Mouse (Mus musculus): ENCODE measurements at regions not wholly inside any gene's neighbourhood (a gene's known extent, or its start where the extent isn't known, plus 50 kb on each side); places are given as distances from the start of the nearest gene placed in this dataset.
A peak's percentile ranks its signal among the peaks of the same experiment; 100 is the strongest.

GRCm38 (mm10) chr4:124002760-124003159 is 84.9 kb upstream of the 4930535I16Rik start:
- Histone ChIP-seq H3K9me3 (replicated peaks; ENCODE audit: control insufficient read depth, insufficient read depth, low read length, poor library complexity, severe bottlenecking) (no peaks in the 10 kb centered on the region), H3K4me3 (ENCODE audit: low read depth, low read length) (no peak overlapping the region), H3K27me3 (ENCODE audit: control insufficient read depth, insufficient read depth, low read length, poor library complexity, severe bottlenecking) (no peaks in the 10 kb centered on the region), H3K9ac (ENCODE audit: low read depth, poor library complexity, severe bottlenecking) (no peak overlapping the region), H3K4me1 (ENCODE audit: control insufficient read depth, insufficient read depth, low read length) (no peaks in the 10 kb centered on the region), H3K27ac (ENCODE audit: insufficient read depth, low read length) (no peak overlapping the region), H3K36me3 (ENCODE audit: control insufficient read depth, insufficient read depth, low read length, poor library complexity, severe bottlenecking) (no peaks in the 10 kb centered on the region)
- TF ChIP-seq POLR2A (IDR thresholded peaks at IDR 0.05; ENCODE audit: insufficient read depth, low read length): no peak
- no peak for TF ChIP-seq CTCF (IDR thresholded peaks at IDR 0.05; ENCODE audit: low read depth, low read length)

- Histone ChIP-seq H3K4me1 (ENCODE audit: control insufficient read depth, insufficient read depth, low read length) (no peaks in the 10 kb centered on the region), H3K27ac (ENCODE audit: insufficient read depth, low read length) (no peak overlapping the region), H3K4me3 (ENCODE audit: low read depth, low read length) (no peak overlapping the region), H3K9me3 (replicated peaks; ENCODE audit: control insufficient read depth, insufficient read depth, low read length, poor library complexity, severe bottlenecking) (no peaks in the 10 kb centered on the region), H3K9ac (ENCODE audit: low read depth, poor library complexity, severe bottlenecking) (no peak overlapping the region), H3K27me3 (ENCODE audit: control insufficient read depth, insufficient read depth, low read length, poor library complexity, severe bottlenecking) (no peaks in the 10 kb centered on the region), H3K36me3 (ENCODE audit: control insufficient read depth, insufficient read depth, low read length, poor library complexity, severe bottlenecking) (no peaks in the 10 kb centered on the region)
- TF ChIP-seq EP300 (IDR thresholded peaks at IDR 0.05; ENCODE audit: insufficient read depth, low read depth, low read length) (no peak), CTCF (IDR thresholded peaks at IDR 0.05; ENCODE audit: low read depth, low read length) (no peak), POLR2A (IDR thresholded peaks at IDR 0.05; ENCODE audit: insufficient read depth, low read length) (no peak)
Observed at GRCm38 (mm10) chr4:124002105-124002504, 84.3 kb upstream of the 4930535I16Rik start.

- Histone ChIP-seq H3K9me3 (replicated peaks; ENCODE audit: control insufficient read depth, insufficient read depth, low read length, poor library complexity, severe bottlenecking) (no peaks in the 10 kb centered on the region), H3K36me3 (ENCODE audit: control insufficient read depth, insufficient read depth, low read length, poor library complexity, severe bottlenecking) (no peaks in the 10 kb centered on the region), H3K9ac (ENCODE audit: low read depth, poor library complexity, severe bottlenecking) (no peak overlapping the region), H3K4me3 (ENCODE audit: low read depth, low read length) (no peak overlapping the region), H3K27me3 (ENCODE audit: control insufficient read depth, insufficient read depth, low read length, poor library complexity, severe bottlenecking) (no peaks in the 10 kb centered on the region), H3K4me1 (ENCODE audit: control insufficient read depth, insufficient read depth, low read length) (no peaks in the 10 kb centered on the region), H3K27ac (ENCODE audit: insufficient read depth, low read length) (no peak overlapping the region)
- no peak for TF ChIP-seq EP300 (IDR thresholded peaks at IDR 0.05; ENCODE audit: insufficient read depth, low read depth, low read length)
- no peak for TF ChIP-seq CTCF (IDR thresholded peaks at IDR 0.05; ENCODE audit: low read depth, low read length)
- TF ChIP-seq POLR2A (IDR thresholded peaks at IDR 0.05; ENCODE audit: insufficient read depth, low read length): no peak
Observed at GRCm38 (mm10) chr4:123995815-123996214, 78.0 kb upstream of the 4930535I16Rik start.

- no peaks in the 10 kb centered on the region for H3K9me3 ChIP-seq (replicated peaks; ENCODE audit: control insufficient read depth, insufficient read depth, low read length, poor library complexity, severe bottlenecking)
- H3K27me3 ChIP-seq (ENCODE audit: control insufficient read depth, insufficient read depth, low read length, poor library complexity, severe bottlenecking): no peaks in the 10 kb centered on the region
- TF ChIP-seq CTCF (IDR thresholded peaks at IDR 0.05; ENCODE audit: low read depth, low read length) (no peak), EP300 (IDR thresholded peaks at IDR 0.05; ENCODE audit: insufficient read depth, low read depth, low read length) (no peak), POLR2A (IDR thresholded peaks at IDR 0.05; ENCODE audit: insufficient read depth, low read length) (no peak)
- H3K4me3 ChIP-seq (ENCODE audit: low read depth, low read length): no peak overlapping the region
- no peaks in the 10 kb centered on the region for H3K4me1 ChIP-seq (ENCODE audit: control insufficient read depth, insufficient read depth, low read length)
- H3K27ac ChIP-seq (ENCODE audit: insufficient read depth, low read length): no peak overlapping the region
- no peak overlapping the region for H3K9ac ChIP-seq (ENCODE audit: low read depth, poor library complexity, severe bottlenecking)
- no peaks in the 10 kb centered on the region for H3K36me3 ChIP-seq (ENCODE audit: control insufficient read depth, insufficient read depth, low read length, poor library complexity, severe bottlenecking)
Observed at GRCm38 (mm10) chr4:123991223-123991622, 73.4 kb upstream of the 4930535I16Rik start.

GRCm38 (mm10) chr4:123990293-123991185 is 72.7 kb upstream of the 4930535I16Rik start:
- Histone ChIP-seq H3K4me1 (ENCODE audit: control insufficient read depth, insufficient read depth, low read length) (no peaks in the 10 kb centered on the region), H3K9ac (ENCODE audit: low read depth, poor library complexity, severe bottlenecking) (no peak overlapping the region), H3K4me3 (ENCODE audit: low read depth, low read length) (peak overlapping the region; percentile 19), H3K27ac (ENCODE audit: insufficient read depth, low read length) (no peak overlapping the region), H3K9me3 (replicated peaks; ENCODE audit: control insufficient read depth, insufficient read depth, low read length, poor library complexity, severe bottlenecking) (no peaks in the 10 kb centered on the region), H3K36me3 (ENCODE audit: control insufficient read depth, insufficient read depth, low read length, poor library complexity, severe bottlenecking) (no peaks in the 10 kb centered on the region), H3K27me3 (ENCODE audit: control insufficient read depth, insufficient read depth, low read length, poor library complexity, severe bottlenecking) (no peaks in the 10 kb centered on the region)
- TF ChIP-seq EP300 (IDR thresholded peaks at IDR 0.05; ENCODE audit: insufficient read depth, low read depth, low read length) (no peak), POLR2A (IDR thresholded peaks at IDR 0.05; ENCODE audit: insufficient read depth, low read length) (no peak), CTCF (IDR thresholded peaks at IDR 0.05; ENCODE audit: low read depth, low read length) (no peak)

All from ES-Bruce4 (cell line).